Mouse (Mus musculus): ENCODE measurements around the gene AI481877.
A peak's percentile ranks its signal among the peaks of the same experiment; 100 is the strongest.

GRCm38 (mm10) chr4:59117644-59118495 is 20.9 kb downstream of the AI481877 start:
- TF ChIP-seq POLR2A (IDR thresholded peaks at IDR 0.05; ENCODE audit: control insufficient read depth, low read depth, low read length) (peak; percentile 75), CTCF (IDR thresholded peaks at IDR 0.05; ENCODE audit: control insufficient read depth, insufficient read depth, insufficient replicate concordance, low read depth, low read length) (no peak)

All from testis, adult 2 months (tissue).